Mouse (Mus musculus): ENCODE data around the gene Cmya5. TPM values are rescaled to one million over a fixed set of nuclear protein-coding genes. Genes with fewer than 3 reads are reported as not detected.

Cmya5 gene
- polyA plus RNA-seq, 1 experiment from 2014 or later, result 0.36 TPM

DNA sequence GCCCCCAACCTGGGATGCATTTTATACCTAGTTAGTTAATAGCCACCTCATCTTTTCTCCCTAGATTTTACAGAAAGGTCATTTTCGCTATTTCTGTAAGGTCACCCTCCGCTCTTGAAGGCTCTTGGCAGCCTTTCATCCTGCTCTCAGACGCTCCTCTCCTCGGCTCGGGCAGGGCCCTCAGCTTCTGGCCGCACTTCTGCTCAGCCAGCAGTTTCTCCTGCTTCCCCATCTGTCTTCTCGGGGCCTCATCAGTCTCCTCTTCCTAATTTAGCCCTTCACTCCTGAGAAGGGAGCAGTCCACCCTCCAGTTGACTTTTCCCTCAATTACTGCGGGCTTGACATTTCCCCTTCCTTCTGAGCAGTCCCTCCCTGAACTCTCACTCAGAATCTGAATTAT lies 131.6 kb downstream of the Cmya5 start:
- no peaks in the 10 kb centered on the region for H3K36me3 ChIP-seq (ENCODE audit: control insufficient read depth, insufficient read depth, low read length)
- no peak overlapping the region for H3K27ac ChIP-seq (ENCODE audit: low read length)
- H3K27me3 ChIP-seq (ENCODE audit: control insufficient read depth, insufficient read depth, low read depth, low read length), result no peaks in the 10 kb centered on the region
- no peak overlapping the region for H3K9ac ChIP-seq (ENCODE audit: low read length)
- H3K4me1 ChIP-seq (replicated peaks; ENCODE audit: control insufficient read depth, insufficient read depth, low read length), result no peaks in the 10 kb centered on the region
- no peak overlapping the region for H3K4me3 ChIP-seq (ENCODE audit: low read length)
- ATAC-seq (ENCODE audit: low read depth), result no peak
- H3K4me2 ChIP-seq (ENCODE audit: low read depth, low read length), result no peak overlapping the region
- no peaks in the 10 kb centered on the region for H3K9me3 ChIP-seq (ENCODE audit: control insufficient read depth, low read length)
- WGBS, result 24% methylated on average over 8 of the region's 8 CpGs

DNA sequence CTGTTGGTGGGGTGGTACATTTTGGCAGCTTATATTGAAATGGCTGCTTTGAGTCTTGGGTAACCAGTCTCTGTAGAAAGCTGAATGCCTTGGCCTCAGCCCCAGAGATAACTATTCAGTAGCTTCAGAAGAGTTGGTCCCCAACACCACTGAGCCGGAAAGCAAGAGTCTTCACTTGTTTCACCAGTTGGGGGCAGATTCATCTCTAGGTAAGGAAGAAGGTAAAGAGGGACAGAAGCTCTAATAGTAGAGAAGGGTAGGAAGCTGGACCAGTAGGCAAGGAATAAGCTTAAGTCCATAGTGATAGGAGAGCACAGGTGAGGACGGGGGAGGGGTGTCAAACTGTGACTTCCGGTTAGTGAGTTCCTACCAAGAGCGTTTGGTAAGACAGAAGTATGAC lies 133.2 kb downstream of the Cmya5 start:
- ATAC-seq (ENCODE audit: low read depth), result no peak
- H3K9ac ChIP-seq (ENCODE audit: low read length), result no peak overlapping the region

GRCm38 (mm10) chr13:93010524-93010923 lies 134.0 kb downstream of the Cmya5 start:
- no peaks in the 10 kb centered on the region for H3K9me3 ChIP-seq (ENCODE audit: control insufficient read depth, low read length)
- H3K36me3 ChIP-seq (ENCODE audit: control insufficient read depth, insufficient read depth, low read length), result no peaks in the 10 kb centered on the region
- H3K9ac ChIP-seq (ENCODE audit: low read length), result no peak overlapping the region
- H3K4me1 ChIP-seq (replicated peaks; ENCODE audit: control insufficient read depth, insufficient read depth, low read length), result no peaks in the 10 kb centered on the region
- H3K4me3 ChIP-seq (ENCODE audit: low read length), result no peak overlapping the region
- H3K27ac ChIP-seq (ENCODE audit: low read length), result no peak overlapping the region
- H3K27me3 ChIP-seq (ENCODE audit: control insufficient read depth, insufficient read depth, low read depth, low read length), result no peaks in the 10 kb centered on the region
- no peak for ATAC-seq (ENCODE audit: low read depth)
- no peak overlapping the region for H3K4me2 ChIP-seq (ENCODE audit: low read depth, low read length)
- WGBS, result 72% methylated on average over 7 of the region's 7 CpGs

More for the DNA sequence above, 133.2 kb downstream of the Cmya5 start:
- H3K36me3 ChIP-seq (ENCODE audit: control insufficient read depth, insufficient read depth, low read length), result no peaks in the 10 kb centered on the region
- no peak overlapping the region for H3K27ac ChIP-seq (ENCODE audit: low read length)
- no peak overlapping the region for H3K4me3 ChIP-seq (ENCODE audit: low read length)
- H3K27me3 ChIP-seq (ENCODE audit: control insufficient read depth, insufficient read depth, low read depth, low read length), result no peaks in the 10 kb centered on the region
- H3K4me1 ChIP-seq (replicated peaks; ENCODE audit: control insufficient read depth, insufficient read depth, low read length), result no peaks in the 10 kb centered on the region
- H3K4me2 ChIP-seq (ENCODE audit: low read depth, low read length), result no peak overlapping the region
- 81% methylated on average over 4 of the region's 4 CpGs for WGBS
- H3K9me3 ChIP-seq (ENCODE audit: control insufficient read depth, low read length), result no peaks in the 10 kb centered on the region

- Histone ChIP-seq H3K4me1 (replicated peaks; ENCODE audit: control insufficient read depth, insufficient read depth, low read length) (no peaks in the 10 kb centered on the region), H3K4me3 (ENCODE audit: low read length) (no peak overlapping the region), H3K27ac (ENCODE audit: low read length) (no peak overlapping the region), H3K36me3 (ENCODE audit: control insufficient read depth, insufficient read depth, low read length) (no peaks in the 10 kb centered on the region), H3K9ac (ENCODE audit: low read length) (no peak overlapping the region), H3K4me2 (ENCODE audit: low read depth, low read length) (no peak overlapping the region), H3K27me3 (ENCODE audit: control insufficient read depth, insufficient read depth, low read depth, low read length) (no peaks in the 10 kb centered on the region), H3K9me3 (ENCODE audit: control insufficient read depth, low read length) (no peaks in the 10 kb centered on the region)
- 66% methylated on average over 4 of the region's 4 CpGs for WGBS
- no peak for ATAC-seq (ENCODE audit: low read depth)
These were observed 137.4 kb downstream of the Cmya5 start for GRCm38 (mm10) chr13:93007078-93007477.

GRCm38 (mm10) chr13:93006347-93006746 lies 138.2 kb downstream of the Cmya5 start:
- H3K4me3 ChIP-seq (ENCODE audit: low read length), result no peak overlapping the region
- no peak overlapping the region for H3K27ac ChIP-seq (ENCODE audit: low read length)
- no peak for ATAC-seq (ENCODE audit: low read depth)

GRCm38 (mm10) chr13:93004003-93004402 lies 140.5 kb downstream of the Cmya5 start:
- no peak for ATAC-seq (ENCODE audit: low read depth)
- WGBS, result 64% methylated on average over 6 of the region's 6 CpGs

More at GRCm38 (mm10) chr13:93006347-93006746, 138.2 kb downstream of the Cmya5 start:
- Histone ChIP-seq H3K27me3 (ENCODE audit: control insufficient read depth, insufficient read depth, low read depth, low read length) (no peaks in the 10 kb centered on the region), H3K9me3 (ENCODE audit: control insufficient read depth, low read length) (no peaks in the 10 kb centered on the region), H3K4me2 (ENCODE audit: low read depth, low read length) (no peak overlapping the region), H3K9ac (ENCODE audit: low read length) (no peak overlapping the region), H3K4me1 (replicated peaks; ENCODE audit: control insufficient read depth, insufficient read depth, low read length) (no peaks in the 10 kb centered on the region), H3K36me3 (ENCODE audit: control insufficient read depth, insufficient read depth, low read length) (no peaks in the 10 kb centered on the region)
- WGBS, result 70% methylated on average over 4 of the region's 4 CpGs

GRCm38 (mm10) chr13:93002456-93002855 lies 142.1 kb downstream of the Cmya5 start:
- H3K9ac ChIP-seq (ENCODE audit: low read length), result no peak overlapping the region
- no peak overlapping the region for H3K4me3 ChIP-seq (ENCODE audit: low read length)
- 42% methylated on average over 2 of the region's 2 CpGs for WGBS
- H3K27ac ChIP-seq (ENCODE audit: low read length), result no peak overlapping the region
- H3K36me3 ChIP-seq (ENCODE audit: control insufficient read depth, insufficient read depth, low read length), result no peaks in the 10 kb centered on the region
- H3K4me2 ChIP-seq (ENCODE audit: low read depth, low read length), result no peak overlapping the region
- no peaks in the 10 kb centered on the region for H3K27me3 ChIP-seq (ENCODE audit: control insufficient read depth, insufficient read depth, low read depth, low read length)
- H3K9me3 ChIP-seq (ENCODE audit: control insufficient read depth, low read length), result no peaks in the 10 kb centered on the region
- no peak for ATAC-seq (ENCODE audit: low read depth)
- no peaks in the 10 kb centered on the region for H3K4me1 ChIP-seq (replicated peaks; ENCODE audit: control insufficient read depth, insufficient read depth, low read length)

More at GRCm38 (mm10) chr13:93004003-93004402, 140.5 kb downstream of the Cmya5 start:
- no peak overlapping the region for H3K27ac ChIP-seq (ENCODE audit: low read length)
- no peaks in the 10 kb centered on the region for H3K36me3 ChIP-seq (ENCODE audit: control insufficient read depth, insufficient read depth, low read length)
- no peaks in the 10 kb centered on the region for H3K9me3 ChIP-seq (ENCODE audit: control insufficient read depth, low read length)
- H3K4me3 ChIP-seq (ENCODE audit: low read length), result no peak overlapping the region
- no peak overlapping the region for H3K4me2 ChIP-seq (ENCODE audit: low read depth, low read length)
- no peak overlapping the region for H3K9ac ChIP-seq (ENCODE audit: low read length)
- no peaks in the 10 kb centered on the region for H3K4me1 ChIP-seq (replicated peaks; ENCODE audit: control insufficient read depth, insufficient read depth, low read length)
- no peaks in the 10 kb centered on the region for H3K27me3 ChIP-seq (ENCODE audit: control insufficient read depth, insufficient read depth, low read depth, low read length)

- Histone ChIP-seq H3K9ac (ENCODE audit: low read length) (no peak overlapping the region), H3K4me2 (ENCODE audit: low read depth, low read length) (no peak overlapping the region), H3K27ac (ENCODE audit: low read length) (no peak overlapping the region)
These were observed 143.7 kb downstream of the Cmya5 start for GRCm38 (mm10) chr13:93000640-93001351.

GRCm38 (mm10) chr13:92999860-93000259 lies 144.7 kb downstream of the Cmya5 start:
- Histone ChIP-seq H3K27ac (ENCODE audit: low read length) (no peak overlapping the region), H3K9ac (ENCODE audit: low read length) (no peak overlapping the region), H3K27me3 (ENCODE audit: control insufficient read depth, insufficient read depth, low read depth, low read length) (no peaks in the 10 kb centered on the region), H3K4me3 (ENCODE audit: low read length) (no peak overlapping the region), H3K4me2 (ENCODE audit: low read depth, low read length) (no peak overlapping the region), H3K36me3 (ENCODE audit: control insufficient read depth, insufficient read depth, low read length) (no peaks in the 10 kb centered on the region), H3K9me3 (ENCODE audit: control insufficient read depth, low read length) (no peaks in the 10 kb centered on the region), H3K4me1 (replicated peaks; ENCODE audit: control insufficient read depth, insufficient read depth, low read length) (no peaks in the 10 kb centered on the region)
- ATAC-seq (ENCODE audit: low read depth), result no peak
- 63% methylated on average over 9 of the region's 9 CpGs for WGBS

More at GRCm38 (mm10) chr13:93000640-93001351, 143.7 kb downstream of the Cmya5 start:
- Histone ChIP-seq H3K4me1 (replicated peaks; ENCODE audit: control insufficient read depth, insufficient read depth, low read length) (no peaks in the 10 kb centered on the region), H3K9me3 (ENCODE audit: control insufficient read depth, low read length) (no peaks in the 10 kb centered on the region), H3K4me3 (ENCODE audit: low read length) (no peak overlapping the region), H3K27me3 (ENCODE audit: control insufficient read depth, insufficient read depth, low read depth, low read length) (no peaks in the 10 kb centered on the region), H3K36me3 (ENCODE audit: control insufficient read depth, insufficient read depth, low read length) (no peaks in the 10 kb centered on the region)
- ATAC-seq (ENCODE audit: low read depth), result no peak
- WGBS, result 70% methylated on average over 12 of the region's 12 CpGs
